Mouse (Mus musculus): ENCODE results near the gene Myef2. TPM values are rescaled to one million over a fixed set of nuclear protein-coding genes. Genes with fewer than 3 reads are reported as not detected.

Gene Myef2
- total RNA-seq, 2 experiments from 2014 or later, result 20.6 to 41.0 TPM

DNA sequence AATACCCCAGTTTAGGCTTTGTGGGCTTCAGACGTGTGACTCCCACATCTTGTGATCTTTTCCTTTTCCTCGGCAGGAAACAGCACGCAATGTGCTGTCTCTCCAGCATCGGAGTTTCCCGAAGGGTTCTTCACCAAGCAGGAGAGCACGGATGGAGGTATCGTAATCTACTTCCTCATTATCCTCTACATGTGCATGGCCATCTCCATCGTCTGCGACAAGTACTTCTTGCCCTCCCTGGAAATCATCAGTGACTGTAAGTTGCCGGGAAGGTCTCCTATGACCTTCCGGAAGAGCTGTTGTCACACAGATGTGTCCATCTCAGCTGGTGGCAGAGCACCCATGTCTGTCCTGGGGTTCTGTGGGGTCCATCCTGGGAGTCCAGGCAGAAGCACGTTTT is 54.8 kb downstream of the Myef2 start:
- ATAC-seq (ENCODE audit: poor library complexity, severe bottlenecking), result no peak

- no peak for ATAC-seq (ENCODE audit: poor library complexity, severe bottlenecking)
These were observed 55.6 kb downstream of the Myef2 start, which contains the start of gene Slc24a5 for GRCm38 (mm10) chr2:125067894-125068293. Slc24a5 (plus strand) TSS chr2:125068124.

DNA sequence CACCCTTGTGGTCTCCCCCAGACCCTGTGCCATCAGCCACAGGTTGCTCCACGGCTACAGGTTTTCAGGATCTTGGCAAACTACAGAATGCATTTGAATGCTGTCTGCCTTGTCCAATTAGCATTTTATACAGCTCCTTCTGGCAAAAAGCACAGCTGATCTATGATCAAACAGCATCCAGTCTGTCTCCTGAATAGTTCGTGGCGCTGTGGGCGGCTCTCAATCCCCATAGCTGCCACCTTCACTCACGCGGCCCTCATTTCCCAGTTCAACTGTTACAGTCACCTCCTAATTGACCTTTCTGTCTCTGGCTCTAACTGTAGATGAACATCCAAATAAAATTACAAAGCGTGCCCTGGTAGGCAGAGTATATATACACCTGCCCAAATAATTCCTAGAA is 56.1 kb downstream of the Myef2 start:
- no peak for ATAC-seq (ENCODE audit: poor library complexity, severe bottlenecking)

DNA sequence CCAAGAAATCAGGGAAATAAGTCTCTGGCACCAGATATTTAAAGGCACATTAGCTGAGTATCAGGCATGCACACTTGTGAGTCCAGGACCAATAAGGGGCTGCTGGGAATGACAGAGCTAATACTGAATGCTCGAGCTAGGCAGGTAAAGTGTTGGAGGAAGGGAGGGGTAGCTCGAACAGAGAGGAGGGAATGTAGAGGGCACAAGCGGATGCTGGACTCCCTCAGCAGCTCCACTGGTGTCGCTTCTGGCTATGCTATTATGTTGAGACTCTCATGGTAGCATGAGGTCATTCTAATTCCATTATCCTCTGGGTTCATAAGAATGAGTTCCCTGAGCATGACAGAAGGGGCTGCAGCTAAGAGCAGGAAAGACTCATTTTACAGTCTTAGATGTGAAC is 60.5 kb downstream of the Myef2 start:
- ATAC-seq (ENCODE audit: poor library complexity, severe bottlenecking), result no peak

DNA sequence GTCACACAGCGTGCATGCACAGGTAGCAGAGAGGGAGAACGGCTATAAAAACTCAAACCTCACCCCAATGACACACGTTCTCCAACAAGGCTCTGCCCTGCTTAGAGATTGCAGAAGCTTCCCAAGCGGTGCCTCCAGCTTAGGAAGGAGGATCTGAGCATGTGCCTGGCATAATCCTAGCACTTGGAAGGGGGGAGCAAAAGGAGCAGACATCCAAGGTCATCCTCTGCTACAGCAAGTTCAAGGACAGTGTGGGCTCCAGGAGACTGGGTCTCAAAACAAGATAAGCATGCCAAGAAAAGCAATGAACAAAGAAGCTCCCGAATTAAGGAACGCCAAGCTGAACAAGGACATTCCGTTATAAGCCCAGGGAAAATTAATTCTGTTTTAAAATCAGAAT is 62.0 kb downstream of the Myef2 start:
- ATAC-seq (ENCODE audit: poor library complexity, severe bottlenecking), result no peak

DNA sequence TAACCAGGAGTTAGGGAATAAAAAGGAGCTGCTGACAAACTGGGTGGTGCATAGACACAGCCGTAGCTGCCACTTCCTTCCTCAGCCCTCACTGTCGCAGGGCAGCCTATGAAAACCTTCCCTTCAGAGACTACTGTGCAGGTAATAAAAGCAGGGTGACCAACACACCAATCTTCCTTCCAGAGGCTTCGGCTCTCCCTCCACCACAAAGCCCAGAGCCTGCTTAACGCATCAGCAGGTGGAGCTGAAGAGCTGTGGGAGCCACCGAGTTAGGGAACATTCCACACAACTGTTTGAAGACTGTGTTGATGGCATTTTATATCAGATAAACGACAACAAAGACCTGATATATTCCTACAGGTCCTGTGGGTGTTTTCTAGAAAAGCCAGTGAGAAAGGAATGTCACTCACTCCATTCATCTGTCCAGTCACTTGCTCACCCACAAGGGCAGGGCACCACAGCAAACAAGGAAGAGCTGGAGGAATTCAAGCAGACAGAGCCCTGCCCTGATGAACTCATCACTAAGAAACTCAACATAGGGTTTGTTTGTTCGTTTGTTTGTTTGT is 66.1 kb downstream of the Myef2 start:
- no peak for ATAC-seq (ENCODE audit: poor library complexity, severe bottlenecking)

- no peak for ATAC-seq (ENCODE audit: poor library complexity, severe bottlenecking)
These were observed 68.1 kb downstream of the Myef2 start for GRCm38 (mm10) chr2:125055316-125055903.

Other genes starting within 250 kb of the Myef2 start
- gene Slc24a5, start 55.5 kb downstream of the Myef2 start, total RNA-seq (2015), result not detected in 2 replicates
- gene Slc24a5, start 55.5 kb downstream of the Myef2 start, total RNA-seq (2017), result 0.41 TPM in 1 of 2 replicates, not detected in the other
- gene Ctxn2, start 13.0 kb upstream of the Myef2 start, total RNA-seq (2015), result not detected in 2 replicates
- not detected in 2 replicates for gene Ctxn2, start 13.0 kb upstream of the Myef2 start, total RNA-seq (2017)
- gene Slc12a1, start 28.8 kb upstream of the Myef2 start, total RNA-seq (2015), result not detected in 2 replicates
- gene Slc12a1, start 28.8 kb upstream of the Myef2 start, total RNA-seq (2017), result not detected in 2 replicates
- gene Dut, start 123.5 kb upstream of the Myef2 start, total RNA-seq (2015), result 115 and 122 TPM in 2 replicates
- 75.5 and 82.5 TPM in 2 replicates for gene Dut, start 123.5 kb upstream of the Myef2 start, total RNA-seq (2017)